Mouse (Mus musculus) heart, postnatal 0 days (tissue): Measurements from ENCODE around the gene Olfr164. TPM values are rescaled to one million over a fixed set of nuclear protein-coding genes. Genes with fewer than 3 reads are reported as not detected.

ENCODE experiments used
- ATAC-seq: fragments of 200-750 bp; cut with Nextera tagmentation; 2 replicates; pipeline ENCODE4 v1.8.0; 2017; ENCODE audit warnings: low read depth, moderate number of reproducible peaks, moderate library complexity; ENCODE audit not compliant: insufficient read depth
- DNase-seq: peaks from one replicate; pipeline ENCODE4 v3.0.0-alpha.2; 2016; ENCODE audit warnings: low spot score
- H3K27ac ChIP-seq: fragments of 300-500 bp; sonication (generic); 2 replicates; pipeline ENCODE4 v1.5.1; 2014; ENCODE audit warnings: low read depth, mild to moderate bottlenecking
- H3K27me3 ChIP-seq: fragments of 300-500 bp; sonication (generic); 2 replicates; pipeline ENCODE4 v1.6.1; 2014; ENCODE audit warnings: low read length, mixed read lengths; ENCODE audit not compliant: control insufficient read depth, insufficient read depth
- H3K36me3 ChIP-seq: fragments of 300-500 bp; sonication (generic); replicated peaks from 2 replicates; pipeline ENCODE4 v1.6.1; 2014; ENCODE audit warnings: low read length, mixed read lengths; ENCODE audit not compliant: control insufficient read depth, insufficient read depth
- H3K4me1 ChIP-seq: fragments of 300-500 bp; sonication (generic); 2 replicates; pipeline ENCODE4 v1.6.1; 2014; ENCODE audit warnings: antibody characterized with exemption; ENCODE audit not compliant: control insufficient read depth, insufficient read depth
- H3K4me2 ChIP-seq: fragments of 300-500 bp; sonication (generic); 2 replicates; pipeline ENCODE4 v1.6.1; 2014; ENCODE audit warnings: low read depth, mild to moderate bottlenecking, low read length, moderate library complexity
- H3K4me3 ChIP-seq: fragments of 300-500 bp; sonication (generic); 2 replicates; pipeline ENCODE4 v1.5.1; 2014; ENCODE audit warnings: low read depth, low read length
- H3K9ac ChIP-seq: fragments of 300-500 bp; sonication (generic); replicated peaks from 2 replicates; pipeline ENCODE4 v1.6.1; 2014; ENCODE audit warnings: low read depth, low read length, mixed read lengths
- H3K9me3 ChIP-seq: fragments of 300-500 bp; sonication (generic); replicated peaks from 2 replicates; pipeline ENCODE4 v1.6.1; 2016; ENCODE audit warnings: low read length; ENCODE audit not compliant: control insufficient read depth
- CTCF ChIP-seq: IDR thresholded peaks from 2 replicates; pipeline ENCODE4 v1.5.1; 2016; ENCODE audit warnings: antibody characterized with exemption, control low read depth, low read depth
- EP300 ChIP-seq: IDR thresholded peaks from 2 replicates; pipeline ENCODE4 v1.6.1; 2016; ENCODE audit warnings: antibody characterized with exemption, low read depth
- WGBS: fragments of 180-500 bp; shearing (Covaris S2); extraction: QIAGEN DNeasy Blood & Tissue Kit; methylation state at CpG from one replicate; pipeline ENCODE4 v1.1.7; 2014; 5-methylcytosine and 5-hydroxymethylcytosine counted together
- polyA plus RNA-seq: library from polyadenylated mRNA; unstranded; fragments of >200 nt; fragmentation: Nextera tagmentation; extraction: Ambion mirVana; gene quantifications from 2 replicates; pipeline ENCODE4 v1.2.1, GENCODE M21; 2015
- total RNA-seq: library from RNA; depleted of rRNA; stranded (reverse); fragments of >200 nt; gene quantifications from 2 replicates; pipeline ENCODE4 v1.2.3, GENCODE M21; 2014; ENCODE audit warnings: low replicate concordance; rRNA removed

Olfr164 gene
- total RNA-seq, result not detected in 2 replicates
- polyA plus RNA-seq, result not detected in 2 replicates

DNA sequence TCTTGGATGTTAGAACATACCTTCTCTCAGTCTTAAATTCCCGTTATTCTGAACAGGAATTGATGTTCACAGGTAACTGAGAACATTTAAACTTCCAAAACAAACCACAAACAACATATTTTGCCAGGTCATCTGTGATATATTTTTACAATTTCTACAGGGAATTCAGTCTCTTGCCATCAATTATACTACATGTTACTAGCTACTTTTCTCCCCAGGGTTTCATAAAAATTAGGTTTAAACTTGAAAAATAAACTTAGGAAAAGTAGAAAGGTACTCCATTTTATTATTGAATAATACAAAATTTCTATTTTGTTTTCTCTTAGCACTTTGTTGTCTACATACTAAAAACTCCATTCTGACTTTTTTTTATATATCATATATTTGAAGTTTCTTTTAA, at the start of gene Olfr164:
Gene Olfr164, minus strand, starts transcription at position 101 of the 400 bp plus-strand sequence.
- ATAC-seq, result no peak

DNA sequence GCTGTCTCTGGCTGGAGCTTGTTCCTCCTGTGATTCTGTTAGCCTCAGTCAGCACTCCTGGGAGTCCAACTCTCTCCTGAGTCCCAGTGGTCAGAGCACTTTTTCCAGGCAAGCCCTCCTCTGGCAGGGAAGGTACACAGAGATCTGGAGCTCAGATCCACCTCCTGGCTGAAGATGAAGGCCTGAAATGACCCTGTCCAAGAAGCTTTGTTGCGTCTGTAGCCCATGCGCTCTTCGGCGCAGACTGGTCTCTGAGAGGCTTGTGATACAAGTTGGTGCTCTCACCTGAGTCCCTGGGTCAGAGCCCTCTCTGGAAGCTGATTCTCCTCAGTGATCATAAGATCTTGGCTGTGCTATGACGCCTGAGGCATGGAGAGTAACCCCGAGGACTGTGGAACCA, 35.2 kb upstream of the Olfr164 start:
- TF ChIP-seq CTCF (no peak), EP300 (no peak)
- ATAC-seq (no peak), DNase-seq (no peak)
- Histone ChIP-seq H3K9ac (no peak overlapping the region), H3K9me3 (peaks cover 4% of the 10 kb centered on the region; the same call in 1 of the 2 replicates), H3K4me2 (no peak overlapping the region), H3K4me3 (no peak overlapping the region), H3K27ac (no peak overlapping the region), H3K36me3 (no peaks in the 10 kb centered on the region), H3K27me3 (no peaks in the 10 kb centered on the region), H3K4me1 (no peaks in the 10 kb centered on the region)
- WGBS, result 85% methylated on average over 6 of the region's 6 CpGs

More for the DNA sequence above, at the start of gene Olfr164:
- Histone ChIP-seq H3K27ac (no peak within 1 kb of the TSS), H3K4me3 (no peak within 1 kb of the TSS), H3K9me3 (no peaks in the 10 kb centered on the region), H3K36me3 (no peaks in the 10 kb centered on the region), H3K27me3 (no peaks in the 10 kb centered on the region), H3K4me2 (no peak within 1 kb of the TSS), H3K9ac (no peak within 1 kb of the TSS), H3K4me1 (no peaks in the 10 kb centered on the region)
- TF ChIP-seq CTCF (no peak), EP300 (no peak)
- no peak for DNase-seq
- 15% methylated on average over 1 of the region's 1 CpGs for WGBS

- no peak overlapping the region for H3K9ac ChIP-seq
- no peak for ATAC-seq
- H3K4me2 ChIP-seq, result no peak overlapping the region
- WGBS, result 25% methylated on average over 1 of the region's 1 CpGs
- no peak overlapping the region for H3K27ac ChIP-seq
- TF ChIP-seq CTCF, result no peak
- no peaks in the 10 kb centered on the region for H3K4me1 ChIP-seq
- no peak overlapping the region for H3K4me3 ChIP-seq
- no peaks in the 10 kb centered on the region for H3K27me3 ChIP-seq
- DNase-seq, result no peak
- H3K36me3 ChIP-seq, result no peaks in the 10 kb centered on the region
- no peaks in the 10 kb centered on the region for H3K9me3 ChIP-seq
Observed at GRCm38 (mm10) chr16:19263235-19263634, 50.6 kb downstream of the Olfr164 start.

DNA sequence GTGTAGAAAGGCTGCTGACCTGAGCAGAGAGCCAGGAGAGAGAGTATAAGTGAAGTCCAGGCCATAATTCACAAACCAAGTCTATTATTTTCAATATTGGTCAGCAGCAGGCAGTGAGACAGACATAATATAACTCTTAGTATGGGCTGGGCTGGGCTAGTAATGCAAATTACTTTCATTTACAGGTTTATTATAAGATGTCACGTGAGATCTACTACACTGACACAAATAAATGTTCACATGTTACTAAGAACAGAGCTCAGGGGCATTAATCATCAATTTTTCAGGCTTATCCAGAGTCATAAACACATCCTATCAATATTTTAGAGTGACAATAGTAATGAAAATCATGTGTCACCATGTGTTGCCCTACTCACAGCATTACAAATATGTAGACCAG, 53.1 kb downstream of the Olfr164 start:
- H3K36me3 ChIP-seq, result no peaks in the 10 kb centered on the region
- 55% methylated on average over 1 of the region's 1 CpGs for WGBS

GRCm38 (mm10) chr16:19245835-19246234, 68.0 kb downstream of the Olfr164 start:
- WGBS, result 66% methylated on average over 1 of the region's 1 CpGs
- H3K9ac ChIP-seq, result no peak overlapping the region
- no peaks in the 10 kb centered on the region for H3K36me3 ChIP-seq
- ATAC-seq (no peak), DNase-seq (no peak)
- H3K27ac ChIP-seq, result no peak overlapping the region
- no peaks in the 10 kb centered on the region for H3K27me3 ChIP-seq
- H3K4me2 ChIP-seq, result no peak overlapping the region
- TF ChIP-seq EP300, result no peak
- no peak for TF ChIP-seq CTCF
- H3K4me3 ChIP-seq, result no peak overlapping the region
- H3K9me3 ChIP-seq, result 0 out of 2 replicates have a peak, but pooled peaks cover 6% of the 10 kb centered on the region
- no peaks in the 10 kb centered on the region for H3K4me1 ChIP-seq

More for the DNA sequence above, 53.1 kb downstream of the Olfr164 start:
- Histone ChIP-seq H3K4me3 (no peak overlapping the region), H3K4me2 (no peak overlapping the region), H3K27ac (no peak overlapping the region), H3K4me1 (no peaks in the 10 kb centered on the region), H3K27me3 (no peaks in the 10 kb centered on the region), H3K9ac (no peak overlapping the region), H3K9me3 (no peaks in the 10 kb centered on the region)
- DNase-seq (no peak), ATAC-seq (no peak)
- TF ChIP-seq EP300 (no peak), CTCF (no peak)

DNA sequence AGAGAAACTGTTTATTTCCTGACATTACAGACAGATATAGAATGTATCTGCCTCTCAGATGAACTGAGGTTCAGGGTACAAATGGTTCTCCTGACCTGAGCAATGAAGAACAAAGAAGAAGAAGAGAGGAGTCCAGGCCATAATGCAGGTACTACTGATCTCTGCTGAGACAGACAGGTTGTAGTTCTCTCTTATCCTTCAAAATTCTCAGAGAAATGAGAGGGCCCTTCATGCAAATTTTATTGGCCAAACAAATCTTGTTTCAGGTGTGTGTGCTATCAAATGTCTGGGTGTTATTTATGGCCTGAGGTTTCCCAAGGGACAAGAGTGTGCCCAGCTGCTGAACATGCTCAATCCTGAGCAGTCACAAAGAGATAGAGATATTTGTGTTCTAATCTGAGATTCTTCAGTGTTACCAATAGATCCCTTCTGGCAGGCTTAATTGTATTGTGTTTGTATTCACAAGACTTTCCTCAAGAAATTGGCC, 72.3 kb downstream of the Olfr164 start:
- Histone ChIP-seq H3K9ac (no peak overlapping the region), H3K9me3 (0 out of 2 replicates have a peak, but pooled peaks cover 3% of the 10 kb centered on the region), H3K4me2 (no peak overlapping the region), H3K4me3 (no peak overlapping the region), H3K27me3 (no peaks in the 10 kb centered on the region), H3K27ac (no peak overlapping the region), H3K36me3 (no peaks in the 10 kb centered on the region), H3K4me1 (no peaks in the 10 kb centered on the region)
- no peak for ATAC-seq
- no peak for DNase-seq
- TF ChIP-seq CTCF (no peak), EP300 (no peak)
